Mouse (Mus musculus) heart, postnatal 0 days (tissue): ENCODE data around the gene Cltc.

ENCODE experiments used
- CTCF ChIP-seq: IDR thresholded peaks from 2 replicates; pipeline ENCODE4 v1.5.1; 2016; ENCODE audit warnings: antibody characterized with exemption, control low read depth, low read depth
- EP300 ChIP-seq: IDR thresholded peaks from 2 replicates; pipeline ENCODE4 v1.6.1; 2016; ENCODE audit warnings: antibody characterized with exemption, low read depth

DNA sequence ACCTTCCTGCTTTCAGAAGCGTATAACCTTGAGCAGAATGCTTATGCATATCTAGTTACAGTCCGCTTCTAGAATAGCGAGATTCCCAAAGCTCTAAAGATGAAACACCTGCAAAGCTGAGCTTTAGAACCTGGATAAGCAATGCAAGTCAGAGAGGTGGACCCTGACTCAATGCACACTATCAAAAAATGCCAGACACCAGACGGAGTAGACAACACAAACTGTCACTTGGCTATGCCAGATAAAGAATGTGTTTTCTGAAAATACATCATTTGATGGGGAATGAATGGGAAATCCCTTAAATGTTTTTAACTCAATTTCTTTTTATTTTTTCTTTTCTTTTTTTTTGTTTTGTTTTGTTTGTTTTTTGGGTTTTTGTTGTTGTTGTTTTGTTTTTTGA lies 81.8 kb downstream of the Cltc start:
- no peak for TF ChIP-seq EP300
- TF ChIP-seq CTCF: no peak
